Mouse (Mus musculus): ENCODE measurements around the gene Rpl18.
A peak's percentile ranks its signal among the peaks of the same experiment; 100 is the strongest.

The Rpl18 gene

GRCm38 (mm10) chr7:45715090-45715708, at the start of gene Rpl18:
Gene Rpl18 (plus strand): TSS chr7:45715457.
- peak; percentile 95 for DNase-seq (ENCODE audit: low spot score)

GRCm38 (mm10) chr7:45666161-45666560, 49.1 kb upstream of the Rpl18 start, which contains the start of gene Fut2:
Gene Fut2 (minus strand): TSS chr7:45666394.
- no peak for DNase-seq (ENCODE audit: low spot score)

- no peak for DNase-seq (ENCODE audit: low spot score)
These were observed 47.5 kb upstream of the Rpl18 start for GRCm38 (mm10) chr7:45667761-45668160.

DNA sequence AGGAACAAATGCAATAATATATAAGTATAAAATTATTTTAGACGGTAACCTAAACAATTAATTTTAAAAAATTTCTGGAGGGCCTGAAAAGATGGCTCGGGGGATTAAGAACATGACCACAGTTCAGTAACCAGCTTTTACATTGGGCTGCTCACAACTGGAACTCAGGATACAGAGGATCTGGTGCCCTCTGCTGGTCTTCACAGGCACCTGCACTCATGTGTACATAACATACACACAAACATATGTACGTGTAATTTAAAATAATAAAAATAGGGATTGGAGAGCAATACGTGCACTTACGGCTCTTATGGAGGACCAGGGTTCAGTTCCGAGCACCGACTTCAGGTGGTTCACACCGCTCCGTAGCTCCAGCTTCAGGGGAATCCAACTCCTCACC, 46.3 kb upstream of the Rpl18 start:
- DNase-seq (ENCODE audit: low spot score): no peak

- DNase-seq (ENCODE audit: low spot score): no peak
These were observed 37.5 kb upstream of the Rpl18 start for GRCm38 (mm10) chr7:45677627-45678295.

DNA sequence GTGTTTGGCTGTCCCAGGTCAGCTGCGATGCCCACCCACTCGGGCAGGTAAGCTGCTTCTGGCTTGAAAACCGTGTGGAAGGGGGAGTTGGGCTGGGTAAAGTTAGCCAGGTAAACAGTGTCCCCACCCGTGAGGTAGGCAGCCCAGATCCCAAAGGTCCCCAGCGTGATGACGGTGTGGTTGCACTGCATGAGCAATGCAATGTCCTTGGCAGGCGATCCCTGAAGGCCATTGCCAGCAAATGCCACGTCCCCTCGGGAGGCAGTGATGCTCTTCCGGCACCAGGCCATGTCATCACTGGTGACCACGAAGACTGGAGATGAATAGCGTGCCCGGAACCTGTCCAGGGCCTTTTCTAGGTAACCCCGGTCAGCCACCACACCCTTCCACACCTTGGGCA, 36.7 kb upstream of the Rpl18 start:
- no peak for DNase-seq (ENCODE audit: low spot score)

DNA sequence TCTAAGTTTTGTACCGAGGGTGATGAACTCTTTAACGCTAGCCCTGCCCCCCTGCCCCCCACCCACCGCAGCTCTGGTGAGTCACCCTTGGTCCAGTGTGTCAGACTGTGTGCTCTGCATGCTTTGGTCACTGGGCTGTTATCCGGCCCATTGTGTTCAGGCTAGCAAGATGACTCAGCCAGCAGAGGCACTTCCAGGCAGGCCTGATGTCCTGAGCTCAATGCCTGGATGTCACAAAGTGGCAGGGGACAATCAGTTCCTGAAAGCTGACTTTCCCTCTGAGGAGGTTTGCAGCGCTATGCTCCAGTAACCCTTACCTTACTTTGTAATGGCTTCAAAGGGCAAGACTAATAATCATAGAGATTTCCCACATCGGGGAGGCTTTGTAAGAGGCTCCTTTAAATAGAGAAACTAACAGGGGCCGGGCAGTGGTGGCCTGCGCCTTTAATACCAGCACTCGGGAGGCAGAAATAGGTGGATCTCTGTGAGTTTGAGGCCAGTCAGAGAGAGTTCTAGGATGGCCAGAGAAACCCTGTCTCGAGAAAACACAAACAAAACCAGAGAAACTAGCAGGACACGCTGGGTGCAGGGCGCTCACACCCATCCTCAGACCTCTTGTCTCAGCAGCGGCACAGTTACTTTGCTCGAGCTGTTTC, 35.2 kb upstream of the Rpl18 start:
- DNase-seq (ENCODE audit: low spot score): peak; percentile 49

DNA sequence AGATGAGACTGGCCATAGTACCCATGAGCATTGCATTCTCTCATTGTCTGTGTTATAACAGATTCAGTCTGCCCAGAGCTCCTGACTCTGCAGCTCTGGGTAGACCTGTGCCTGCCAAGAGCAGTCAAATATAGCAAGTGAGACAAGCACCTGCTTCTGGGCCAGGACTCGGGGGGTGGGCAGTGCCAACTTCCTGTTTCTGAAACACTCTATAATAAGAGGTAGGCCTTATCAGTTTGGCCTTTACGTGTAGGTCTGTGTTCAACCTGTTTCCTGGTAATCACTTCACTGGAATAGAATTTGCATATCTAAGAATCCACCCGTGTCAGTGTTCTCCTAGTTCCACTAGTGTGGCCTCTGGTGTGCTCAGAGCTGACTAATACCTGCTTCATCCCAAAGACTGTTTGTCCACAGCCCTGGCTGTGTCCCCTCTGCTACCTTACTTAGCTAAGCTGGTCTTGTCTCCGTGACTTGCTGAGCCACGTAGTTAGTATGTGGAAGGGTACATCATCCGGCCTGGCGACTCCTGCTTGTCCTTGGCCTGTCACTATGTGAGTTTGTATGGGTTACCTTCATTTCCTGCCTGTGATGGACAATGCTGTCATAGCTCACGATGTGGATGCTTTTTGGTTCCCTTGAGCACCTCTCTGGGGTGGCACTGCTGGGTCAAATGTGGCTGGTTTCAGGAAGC, 34.1 kb upstream of the Rpl18 start:
- DNase-seq (ENCODE audit: low spot score): no peak

DNA sequence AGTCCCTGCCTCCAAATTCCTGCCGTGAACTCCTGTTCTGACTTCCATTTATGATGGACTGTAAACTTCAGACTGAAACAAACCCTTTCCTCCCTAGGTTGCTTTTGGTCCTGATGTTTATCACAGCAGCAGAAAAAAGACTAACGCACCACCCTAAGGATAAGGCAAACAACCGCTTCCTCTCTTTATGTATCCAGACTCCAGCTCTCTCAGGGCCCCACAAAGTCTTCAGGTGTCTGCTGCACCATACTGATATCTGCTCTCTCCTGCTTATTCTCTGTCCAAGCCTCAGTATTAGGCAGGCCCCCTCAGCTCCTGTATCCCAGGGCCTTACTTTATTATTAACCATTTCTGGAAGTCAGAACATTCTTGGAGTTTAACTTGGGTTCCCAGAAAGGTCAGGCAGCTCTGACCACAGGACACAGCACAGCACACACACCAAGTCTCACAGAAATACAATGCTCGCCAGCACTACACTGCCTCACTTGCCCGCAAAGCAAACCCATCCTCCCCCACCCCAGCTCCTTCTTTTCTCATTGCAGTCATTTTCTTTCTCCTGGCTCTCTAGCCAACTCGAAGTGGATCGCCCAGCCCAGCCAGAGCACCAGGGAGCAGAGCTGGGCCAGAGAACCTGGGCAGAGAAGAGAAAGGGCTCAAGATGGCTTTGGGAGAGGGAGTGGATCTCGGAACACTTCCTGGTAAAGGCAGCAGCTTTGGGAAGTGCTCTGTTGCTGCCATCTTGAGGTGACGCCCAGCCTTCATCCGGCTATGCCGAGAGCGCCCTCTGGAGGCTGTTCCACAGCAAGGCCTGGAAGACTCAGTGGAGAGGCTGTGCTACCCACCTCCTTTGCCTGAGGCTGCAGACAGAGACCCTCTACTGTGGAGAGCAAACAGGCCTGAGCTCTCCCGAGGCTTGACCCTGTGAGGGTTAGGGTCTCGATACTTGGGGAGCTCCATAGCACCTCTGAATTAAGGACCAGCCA, 32.8 kb upstream of the Rpl18 start:
- DNase-seq (ENCODE audit: low spot score): peak; percentile 88

DNA sequence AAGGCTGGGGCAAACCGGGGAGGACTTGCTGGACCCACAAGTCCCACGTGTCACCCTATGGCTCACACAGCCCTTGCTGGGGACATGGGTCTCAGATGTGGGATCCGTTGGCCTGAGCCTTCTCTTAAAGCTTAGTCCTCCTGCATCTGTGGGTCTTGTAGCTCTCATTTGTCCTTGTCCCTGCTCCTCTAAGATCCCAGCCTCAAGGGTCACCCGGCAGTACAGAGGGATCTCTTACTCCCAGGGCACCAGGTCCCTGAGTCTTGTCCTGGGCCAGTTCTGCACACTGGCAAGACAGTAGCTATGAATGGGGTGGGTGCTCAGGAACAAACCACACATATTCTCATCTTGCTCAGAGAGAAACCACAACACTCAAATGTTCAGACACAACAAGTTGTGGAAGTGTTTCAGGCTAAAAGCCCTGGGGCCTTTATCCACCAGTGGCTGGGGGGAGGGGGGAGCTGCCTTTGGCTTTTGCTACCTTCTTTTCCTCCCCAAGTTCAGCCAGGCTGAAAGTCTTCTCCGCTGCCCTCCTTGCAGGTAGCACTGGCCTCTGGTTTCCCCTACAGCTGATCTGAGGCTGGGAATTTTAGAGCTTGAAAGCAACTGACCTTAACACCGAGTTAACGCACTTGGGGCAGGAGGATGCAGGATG, 31.7 kb upstream of the Rpl18 start, which contains the start of gene Ntn5:
Gene Ntn5, plus strand, starts transcription at position 627 of the 655 bp plus-strand sequence.
- no peak for DNase-seq (ENCODE audit: low spot score)

- DNase-seq (ENCODE audit: low spot score): no peak
These were observed 29.4 kb upstream of the Rpl18 start for GRCm38 (mm10) chr7:45685811-45686210.

- DNase-seq (ENCODE audit: low spot score): no peak
These were observed 28.4 kb upstream of the Rpl18 start for GRCm38 (mm10) chr7:45686841-45687240.

DNA sequence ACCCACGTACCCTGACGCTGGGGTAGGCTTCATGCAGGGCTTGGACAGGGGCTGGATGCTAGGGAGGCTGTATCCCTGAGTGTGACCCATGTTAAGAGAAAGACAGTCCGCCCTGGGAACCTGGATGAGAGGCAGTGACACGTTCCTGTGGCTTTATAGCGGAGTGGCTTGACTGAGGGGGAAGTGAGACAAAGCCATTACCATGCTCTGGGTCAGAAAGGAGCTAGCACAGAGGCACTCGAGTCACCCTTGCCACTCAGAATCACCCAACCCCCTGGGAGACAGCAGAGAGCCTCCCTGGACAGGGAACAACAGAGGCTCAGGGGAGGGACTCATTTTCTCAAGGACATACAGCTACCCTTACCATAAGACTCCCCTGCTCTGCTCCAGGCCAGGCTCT, 26.2 kb upstream of the Rpl18 start:
- DNase-seq (ENCODE audit: low spot score): no peak

DNA sequence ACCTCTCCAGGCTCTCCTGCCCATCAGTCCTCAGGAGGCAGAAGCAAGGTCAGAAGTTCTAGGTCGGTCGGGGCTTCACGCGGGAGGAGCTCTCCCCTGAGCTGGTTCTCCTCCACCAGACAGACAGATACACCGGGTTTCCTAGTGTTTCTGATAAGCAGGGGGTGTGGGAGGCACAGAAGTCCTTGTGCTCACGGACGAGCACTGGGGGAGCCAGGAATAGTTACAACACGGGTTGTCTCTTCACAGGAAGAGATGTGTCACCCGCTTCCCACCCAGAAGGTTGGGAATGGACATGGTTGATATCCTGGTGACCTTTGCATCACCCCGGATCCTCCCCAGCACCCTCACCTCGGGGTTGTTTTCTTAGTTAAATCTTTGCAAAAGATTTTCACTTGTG, 25.5 kb upstream of the Rpl18 start:
- DNase-seq (ENCODE audit: low spot score): no peak

DNA sequence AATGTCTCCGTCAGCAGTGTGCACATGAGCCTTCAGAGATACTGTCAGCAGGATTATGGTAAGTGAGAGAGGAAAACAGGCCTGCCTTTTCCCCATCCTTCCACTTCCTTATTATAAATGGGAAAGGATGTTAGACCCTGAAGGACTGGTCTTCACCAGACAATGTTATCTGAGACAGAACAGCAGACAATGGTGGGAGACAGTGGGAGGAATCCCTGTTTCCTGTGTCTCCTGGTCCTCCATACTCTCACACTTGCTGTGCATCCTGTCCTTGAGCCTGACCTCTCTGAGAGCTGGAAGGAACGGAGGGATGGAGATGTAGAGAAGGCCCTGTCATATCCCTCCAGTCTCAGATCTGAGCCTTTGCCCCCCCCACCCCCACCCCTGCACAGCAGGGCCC, 22.9 kb upstream of the Rpl18 start:
- no peak for DNase-seq (ENCODE audit: low spot score)

- no peak for DNase-seq (ENCODE audit: low spot score)
These were observed 21.2 kb upstream of the Rpl18 start, which contains the start of gene Sec1 for GRCm38 (mm10) chr7:45693921-45694591. Gene Sec1 (minus strand): TSS chr7:45694402.

GRCm38 (mm10) chr7:45695098-45695497, 20.2 kb upstream of the Rpl18 start:
- DNase-seq (ENCODE audit: low spot score): no peak

DNA sequence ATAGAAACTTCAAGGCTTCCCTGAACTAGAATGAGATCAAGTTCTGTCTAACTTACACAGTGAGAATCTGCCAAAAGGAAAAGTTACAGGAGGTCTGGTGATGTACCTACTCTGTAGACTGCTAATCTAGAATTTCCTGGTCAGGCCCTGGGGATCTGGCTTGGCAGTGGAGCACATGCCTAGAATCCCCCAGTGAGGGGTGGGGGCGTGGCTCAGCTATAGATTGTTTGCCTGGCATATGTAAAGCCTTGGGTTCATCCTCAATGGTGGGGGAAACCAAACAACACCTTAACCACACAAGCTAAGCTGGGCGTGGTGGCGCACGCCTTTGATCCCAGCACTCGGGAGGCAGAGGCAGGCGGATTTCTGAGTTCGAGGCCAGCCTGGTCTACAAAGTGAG, 17.4 kb upstream of the Rpl18 start:
- no peak for DNase-seq (ENCODE audit: low spot score)

DNA sequence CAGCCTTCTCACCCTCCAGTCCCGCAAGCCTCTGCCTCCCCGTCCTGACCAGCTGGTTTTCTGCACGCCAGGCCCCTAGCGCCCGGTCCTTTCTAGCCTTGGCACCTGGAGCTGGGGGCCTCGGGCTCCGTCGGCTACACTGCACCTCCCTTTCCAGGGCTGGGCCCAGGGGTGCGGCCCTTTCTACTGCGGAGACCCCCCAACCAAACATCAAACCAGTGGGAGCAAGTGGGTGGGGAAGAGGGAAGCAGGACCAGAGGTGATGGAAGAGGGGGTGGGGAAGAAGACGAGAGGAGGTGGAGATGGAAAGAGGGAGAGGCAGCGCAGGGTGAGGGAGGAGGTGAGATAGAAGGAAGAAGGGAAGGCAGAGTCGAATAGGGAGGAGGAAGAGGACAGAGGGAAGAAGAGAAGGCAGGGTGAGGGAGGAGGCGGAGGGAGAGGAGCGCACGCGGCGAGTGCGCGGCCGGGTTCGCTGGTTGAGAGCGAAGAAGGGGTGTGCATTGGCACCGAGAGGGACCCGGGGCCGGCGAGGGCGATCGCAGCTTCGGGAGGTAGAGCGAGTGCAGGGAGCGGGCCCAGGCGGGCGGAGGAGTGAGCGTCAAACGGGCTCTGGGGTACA, 15.6 kb upstream of the Rpl18 start, which contains the start of gene Car11:
Gene Car11, plus strand, starts transcription at position 321 of the 619 bp plus-strand sequence.
- no peak for DNase-seq (ENCODE audit: low spot score)
